8 mouse cellular contexts compared by ENCODE assay signal in genomic region chrX:37084318-37084926, GRCm38 (mm10). TPM values are rescaled to one million over a fixed set of nuclear protein-coding genes. Genes with fewer than 3 reads are reported as not detected.
A peak's percentile ranks its signal among the peaks of the same experiment; 100 is the strongest.
DNase-seq lines count a peak whose midpoint lies in the region; ATAC-seq and TF ChIP-seq lines count a peak whose summit lies in the region.

No protein-coding gene starts in this region.

- H3K27ac ChIP-seq in testis, adult 2 months (ENCODE audit: control insufficient read depth, insufficient read depth, low read depth, low read length) = peak overlapping the region; percentile 75
- peak overlapping the region; percentile 81 for H3K27ac ChIP-seq in forebrain, embryonic 16.5 days (ENCODE audit: low read length)
- peak overlapping the region; percentile 51 for H3K27ac ChIP-seq in macrophage
- peak overlapping the region; percentile 81 for H3K27ac ChIP-seq in stomach, postnatal 0 days (replicated peaks)

- peak overlapping the region; percentile 47 for H3K9ac ChIP-seq in forebrain, embryonic 16.5 days (replicated peaks; ENCODE audit: low read depth, low read length)
- H3K9ac ChIP-seq in stomach, postnatal 0 days (ENCODE audit: low read length) = peak overlapping the region; percentile 62

- WGBS in forebrain, embryonic 16.5 days = 12% methylated on average over 19 of the region's 19 CpGs
- WGBS in macrophage (ENCODE audit: missing documents) = 23% methylated on average over 19 of the region's 19 CpGs
- 13% methylated on average over 19 of the region's 19 CpGs for WGBS in stomach, postnatal 0 days

- TF ChIP-seq EP300 in stomach, postnatal 0 days (optimal IDR thresholded peaks at IDR 0.05) = no peak

- no peaks in the 10 kb centered on the region for H3K36me3 ChIP-seq in testis, adult 2 months (ENCODE audit: control insufficient read depth, insufficient read depth, low read length)
- no peaks in the 10 kb centered on the region; the same call in 1 of the 2 replicates for H3K36me3 ChIP-seq in forebrain, embryonic 16.5 days (ENCODE audit: control insufficient read depth, insufficient read depth)
- H3K36me3 ChIP-seq in macrophage (ENCODE audit: inconsistent target) = no peaks in the 10 kb centered on the region
- no peaks in the 10 kb centered on the region for H3K36me3 ChIP-seq in stomach, postnatal 0 days (ENCODE audit: control insufficient read depth, insufficient read depth, low read length)

- no peaks in the 10 kb centered on the region for H3K27me3 ChIP-seq in testis, adult 2 months (ENCODE audit: control insufficient read depth, insufficient read depth, low read length)
- no peaks in the 10 kb centered on the region for H3K27me3 ChIP-seq in forebrain, embryonic 16.5 days (replicated peaks; ENCODE audit: control insufficient read depth, insufficient read depth, low read length)
- H3K27me3 ChIP-seq in stomach, postnatal 0 days (ENCODE audit: control insufficient read depth, insufficient read depth, low read length) = no peaks in the 10 kb centered on the region

- peaks cover 20% of the 10 kb centered on the region for H3K79me2 ChIP-seq in macrophage (ENCODE audit: inconsistent target)

- DNase-seq in cerebellum, adult 11 months = peak; percentile 11
- DNase-seq in cerebellum, postnatal 4 days (ENCODE audit: low spot score in 2 of 2) = no peak
- no peak for DNase-seq in testis, postnatal 14 days (ENCODE audit: low spot score)
- DNase-seq in kidney, postnatal 14 days = peak; percentile 5
- no peak for DNase-seq in stomach, postnatal 0 days (ENCODE audit: low spot score)

- no peak for TF ChIP-seq POLR2A in testis, adult 2 months (IDR thresholded peaks at IDR 0.05; ENCODE audit: control insufficient read depth, low read depth, low read length)

- H3K9me3 ChIP-seq in forebrain, embryonic 16.5 days (ENCODE audit: control insufficient read depth, low read length) = no peaks in the 10 kb centered on the region
- H3K9me3 ChIP-seq in stomach, postnatal 0 days (ENCODE audit: control insufficient read depth, low read length) = no peaks in the 10 kb centered on the region

- TF ChIP-seq CTCF in testis, adult 2 months (IDR thresholded peaks at IDR 0.05; ENCODE audit: control insufficient read depth, insufficient read depth, insufficient replicate concordance, low read depth, low read length) = no peak
- TF ChIP-seq CTCF in stomach, postnatal 0 days (IDR thresholded peaks at IDR 0.05; ENCODE audit: low read depth) = no peak

- ATAC-seq in forebrain, embryonic 16.5 days = peak; percentile 51
- ATAC-seq in stomach, postnatal 0 days (ENCODE audit: low FRiP score, low TSS enrichment) = peak; percentile 16; the same call in 1 of the 2 replicates

- peak overlapping the region; percentile 86 for H3K4me3 ChIP-seq in testis, adult 2 months (ENCODE audit: control insufficient read depth, low read depth, low read length)
- H3K4me3 ChIP-seq in forebrain, embryonic 16.5 days (replicated peaks; ENCODE audit: low read length) = peak overlapping the region; percentile 58
- H3K4me3 ChIP-seq in macrophage (ENCODE audit: inconsistent target) = peak overlapping the region; percentile 59
- peak overlapping the region; percentile 52 for H3K4me3 ChIP-seq in stomach, postnatal 0 days (ENCODE audit: low read depth, low read length)

- no peaks in the 10 kb centered on the region for H3K4me1 ChIP-seq in testis, adult 2 months (ENCODE audit: control insufficient read depth, insufficient read depth, low read length)
- peaks cover 9% of the 10 kb centered on the region for H3K4me1 ChIP-seq in forebrain, embryonic 16.5 days (replicated peaks; ENCODE audit: control insufficient read depth, insufficient read depth, low read length)
- no peaks in the 10 kb centered on the region for H3K4me1 ChIP-seq in stomach, postnatal 0 days (replicated peaks; ENCODE audit: control insufficient read depth, insufficient read depth)

- H3K4me2 ChIP-seq in forebrain, embryonic 16.5 days (ENCODE audit: low read length) = peak overlapping the region; percentile 69
- H3K4me2 ChIP-seq in stomach, postnatal 0 days (replicated peaks; ENCODE audit: low read depth) = peak overlapping the region; percentile 42

RNA-seq across cellular contexts. Expression of gene Rpl39, which starts 0.8 kb away (rescaled TPM):
- polyA plus RNA-seq in testis, adult 2 months (2012; rRNA removed) = 15.2 and 19.2 TPM in 2 replicates
- polyA plus RNA-seq in forebrain, embryonic 16.5 days (2015; fragmentation: Nextera tagmentation; extraction: Ambion mirVana) = 261 and 301 TPM in 2 replicates
- 100 to 1,000 TPM in 1 of 26 experiments, 10 to 100 TPM in 20, 1 to 10 TPM in 5; 5.5 to 123 (median 17.6) TPM for total RNA-seq in macrophage (2018; cell fraction: chromatin; rRNA removed)
- 100 to 1,000 TPM; 257 to 862 (median 482) TPM for total RNA-seq in macrophage (2018; cell fraction: cytosol; rRNA removed)
- 100 to 1,000 TPM in 2 of 26 experiments, 10 to 100 TPM in 24; 25.7 to 113 (median 61.0) TPM for total RNA-seq in macrophage (2018; cell fraction: nucleus; rRNA removed)
- 127 to 644 TPM (median 571 TPM) in 3 replicates for polyA plus RNA-seq in macrophage (2018)
- polyA plus RNA-seq in stomach, postnatal 0 days (2015; fragmentation: Nextera tagmentation; extraction: Ambion mirVana) = 654 and 734 TPM in 2 replicates

RNA-seq across cellular contexts. Expression of gene Upf3b, which starts 25.7 kb away (rescaled TPM):
- polyA plus RNA-seq in testis, adult 2 months (2012; rRNA removed) = 5.1 and 5.2 TPM in 2 replicates
- 25.1 and 29.7 TPM in 2 replicates for polyA plus RNA-seq in forebrain, embryonic 16.5 days (2015; fragmentation: Nextera tagmentation; extraction: Ambion mirVana)
- 10 to 100 TPM; 27.0 to 93.4 (median 74.4) TPM for total RNA-seq in macrophage (2018; cell fraction: chromatin; rRNA removed)
- total RNA-seq in macrophage (2018; cell fraction: cytosol; rRNA removed) = 10 to 100 TPM in 5 of 26 experiments, 1 to 10 TPM in 21; 5.0 to 12.5 (median 7.9) TPM
- 10 to 100 TPM; 15.6 to 64.7 (median 34.8) TPM for total RNA-seq in macrophage (2018; cell fraction: nucleus; rRNA removed)
- polyA plus RNA-seq in macrophage (2018) = 12.7 to 28.5 TPM (median 13.0 TPM) in 3 replicates
- polyA plus RNA-seq in stomach, postnatal 0 days (2015; fragmentation: Nextera tagmentation; extraction: Ambion mirVana) = 9.1 and 9.2 TPM in 2 replicates

RNA-seq across cellular contexts. Expression of gene Sowahd, which starts 35.8 kb away (rescaled TPM):
- polyA plus RNA-seq in testis, adult 2 months (2012; rRNA removed) = 2.3 and 2.9 TPM in 2 replicates
- not detected in 2 replicates for polyA plus RNA-seq in forebrain, embryonic 16.5 days (2015; fragmentation: Nextera tagmentation; extraction: Ambion mirVana)
- total RNA-seq in macrophage (2018; cell fraction: chromatin; rRNA removed) = not detected
- total RNA-seq in macrophage (2018; cell fraction: cytosol; rRNA removed) = not detected
- total RNA-seq in macrophage (2018; cell fraction: nucleus; rRNA removed) = not detected
- not detected in 3 replicates for polyA plus RNA-seq in macrophage (2018)
- 0.16 and 0.21 TPM in 2 replicates for polyA plus RNA-seq in stomach, postnatal 0 days (2015; fragmentation: Nextera tagmentation; extraction: Ambion mirVana)

RNA-seq across cellular contexts. Expression of gene Nkap, which starts 42.2 kb away (rescaled TPM):
- 0.22 and 0.41 TPM in 2 replicates for polyA plus RNA-seq in testis, adult 2 months (2012; rRNA removed)
- 17.4 and 21.3 TPM in 2 replicates for polyA plus RNA-seq in forebrain, embryonic 16.5 days (2015; fragmentation: Nextera tagmentation; extraction: Ambion mirVana)
- total RNA-seq in macrophage (2018; cell fraction: chromatin; rRNA removed) = 10 to 100 TPM in 21 of 26 experiments, 1 to 10 TPM in 5; 7.1 to 31.7 (median 20.1) TPM
- 10 to 100 TPM in 25 of 26 experiments, 1 to 10 TPM in 1; 9.2 to 17.9 (median 12.7) TPM for total RNA-seq in macrophage (2018; cell fraction: cytosol; rRNA removed)
- total RNA-seq in macrophage (2018; cell fraction: nucleus; rRNA removed) = 10 to 100 TPM in 16 of 26 experiments, 1 to 10 TPM in 10; 5.7 to 23.8 (median 11.0) TPM
- polyA plus RNA-seq in macrophage (2018) = 12.2 to 23.4 TPM (median 13.1 TPM) in 3 replicates
- 6.9 and 7.5 TPM in 2 replicates for polyA plus RNA-seq in stomach, postnatal 0 days (2015; fragmentation: Nextera tagmentation; extraction: Ambion mirVana)

Comparison
In these comparisons a context has a peak if more than half of its experiments do, and no peak if none do; other contexts are left out.
1. DNase-seq: peak in cerebellum, adult 11 months (single experiment) and kidney, postnatal 14 days (single experiment); none in cerebellum, postnatal 4 days (0 of 2), testis, postnatal 14 days (single experiment) and stomach, postnatal 0 days (single experiment).
2. Peak in every context shown above with its lines, with median percentiles within 50 percentile points of each other: H3K27ac ChIP-seq and H3K4me3 ChIP-seq.